Mouse (Mus musculus) forebrain, postnatal 0 days (tissue): ENCODE data around the gene Atcay. TPM values are rescaled to one million over a fixed set of nuclear protein-coding genes. Genes with fewer than 3 reads are reported as not detected.
"Not testable (repeated sequence)": the region's sequence is repeated elsewhere in the genome, so short reads cannot be mapped to it uniquely, and the experiment has no call there.

ENCODE experiments used
- ATAC-seq: fragments of 200-750 bp; cut with Nextera tagmentation; 2 replicates; pipeline ENCODE4 v1.8.0; 2017; ENCODE audit warnings: mild to moderate bottlenecking, moderate library complexity
- DNase-seq: peaks from one replicate; pipeline ENCODE4 v3.0.0-alpha.2; 2015
- H3K27ac ChIP-seq: fragments of 300-500 bp; sonication (generic); 2 replicates; pipeline ENCODE4 v1.5.1; 2014; ENCODE audit warnings: low read depth, mild to moderate bottlenecking, antibody characterized with exemption, low read length, moderate library complexity, mixed read lengths
- H3K27me3 ChIP-seq: fragments of 300-500 bp; sonication (generic); 2 replicates; pipeline ENCODE4 v1.6.1; 2014; ENCODE audit warnings: mild to moderate bottlenecking, low read length, mixed read lengths; ENCODE audit not compliant: insufficient read depth
- H3K36me3 ChIP-seq: fragments of 300-500 bp; sonication (generic); 2 replicates; pipeline ENCODE4 v1.6.1; 2014; ENCODE audit warnings: mild to moderate bottlenecking, moderate library complexity; ENCODE audit not compliant: insufficient read depth
- H3K4me1 ChIP-seq: fragments of 300-500 bp; sonication (generic); 2 replicates; pipeline ENCODE4 v1.6.1; 2014; ENCODE audit warnings: antibody characterized with exemption; ENCODE audit not compliant: insufficient read depth
- H3K4me2 ChIP-seq: fragments of 300-500 bp; sonication (generic); 2 replicates; pipeline ENCODE4 v1.6.1; 2014; ENCODE audit warnings: low read depth, mild to moderate bottlenecking, moderate library complexity
- H3K4me3 ChIP-seq: fragments of 300-500 bp; sonication (generic); 2 replicates; pipeline ENCODE4 v1.5.1; 2014; ENCODE audit warnings: low read depth, low read length, mixed read lengths
- H3K9ac ChIP-seq: fragments of 300-500 bp; sonication (generic); 2 replicates; pipeline ENCODE4 v1.6.1; 2014; ENCODE audit warnings: mild to moderate bottlenecking
- H3K9me3 ChIP-seq: fragments of 300-500 bp; sonication (generic); 2 replicates; pipeline ENCODE4 v1.6.1; 2016; ENCODE audit warnings: low read length
- CTCF ChIP-seq: sonication (generic); IDR thresholded peaks from 2 replicates; pipeline ENCODE4 v1.5.1; 2016; ENCODE audit warnings: antibody characterized with exemption, control low read depth, low read depth
- WGBS: fragments of 180-500 bp; shearing (Covaris S2); extraction: QIAGEN DNeasy Blood & Tissue Kit; methylation state at CpG from one replicate; pipeline ENCODE4 v1.1.7; 2014; 5-methylcytosine and 5-hydroxymethylcytosine counted together
- polyA plus RNA-seq: library from polyadenylated mRNA; unstranded; fragments of >200 nt; fragmentation: Nextera tagmentation; extraction: Ambion mirVana; gene quantifications from 2 replicates; pipeline ENCODE4 v1.2.1, GENCODE M21; 2015
- total RNA-seq: library from RNA; depleted of rRNA; stranded (reverse); fragments of >200 nt; gene quantifications from 2 replicates; pipeline ENCODE4 v1.2.3, GENCODE M21; 2014

The Atcay gene
- total and polyA plus RNA-seq, 2 experiments from 2014 or later, result 79.2 to 170 TPM

DNA sequence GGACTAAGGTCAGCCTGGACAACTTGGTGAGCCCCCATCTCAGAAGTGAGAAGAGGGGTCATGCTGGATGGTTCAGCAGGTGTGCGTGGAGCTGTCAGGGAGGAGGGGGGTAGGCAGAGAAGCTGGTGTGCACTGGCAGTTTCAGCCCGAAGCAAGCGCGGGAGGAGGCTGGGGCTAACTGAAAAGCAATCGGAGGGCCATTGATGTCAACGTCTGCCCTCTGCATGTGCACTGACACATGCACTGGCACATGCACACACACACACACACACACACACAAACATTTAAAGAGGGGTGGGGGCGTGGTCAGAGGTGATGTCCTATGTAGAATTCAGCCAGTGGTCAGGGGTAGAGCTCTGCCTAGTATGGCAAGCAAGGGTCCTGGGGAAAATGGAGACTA is 803 bp upstream of the Atcay start:
- H3K27ac ChIP-seq, result peak overlapping the region; percentile 98
- H3K9me3 ChIP-seq, result no peaks in the 10 kb centered on the region
- H3K4me2 ChIP-seq, result peak overlapping the region; percentile 72
- no peak for ATAC-seq
- peak overlapping the region; percentile 78 for H3K4me3 ChIP-seq
- no peaks in the 10 kb centered on the region for H3K36me3 ChIP-seq
- H3K4me1 ChIP-seq, result peaks cover 17% of the 10 kb centered on the region
- no peak for DNase-seq
- peak overlapping the region; percentile 99; the same call in 1 of the 2 replicates for H3K9ac ChIP-seq
- 46% methylated on average over 7 of the region's 7 CpGs for WGBS
- H3K27me3 ChIP-seq, result no peaks in the 10 kb centered on the region
- no peak for TF ChIP-seq CTCF

DNA sequence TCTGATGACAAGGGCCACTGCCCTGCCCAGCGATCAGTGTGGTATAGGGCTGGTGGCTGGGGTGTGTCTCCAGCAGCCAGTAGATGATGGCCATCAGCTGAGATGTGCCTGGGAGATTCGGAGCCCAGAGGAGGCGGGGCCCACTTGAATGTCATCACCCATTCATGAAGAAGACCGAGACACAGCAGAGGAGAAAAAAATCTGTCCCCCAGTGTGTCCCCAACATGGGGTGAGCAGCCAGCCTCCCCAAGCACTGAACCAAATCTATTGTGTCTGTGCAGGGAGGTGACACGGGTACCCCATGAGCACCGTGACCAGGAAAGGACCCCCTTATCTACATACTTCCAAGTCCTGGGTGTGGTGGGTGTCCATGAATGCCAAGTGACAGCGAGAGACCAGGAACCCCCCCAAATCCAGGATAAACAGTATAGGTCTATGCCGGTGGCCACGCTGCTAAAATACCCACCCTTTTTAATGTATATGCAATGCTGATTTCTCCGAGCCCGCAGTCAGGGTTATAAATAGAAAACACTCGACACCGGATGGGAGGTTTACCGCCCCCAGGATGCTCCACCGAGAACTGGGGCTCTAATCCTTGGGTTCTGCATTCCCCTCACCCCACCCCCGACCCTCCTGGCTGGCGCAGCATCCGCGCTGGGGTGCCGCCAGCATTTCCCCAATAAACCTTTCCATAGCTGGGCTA is 747 bp downstream of the Atcay start:
- TF ChIP-seq CTCF, result no peak
- 0 out of 2 replicates have a peak, but pooled peaks cover 4% of the 10 kb centered on the region for H3K36me3 ChIP-seq
- H3K27ac ChIP-seq, result peak overlapping the region; percentile 98
- peak; percentile 49 for ATAC-seq
- DNase-seq, result peak; percentile 69
- no peaks in the 10 kb centered on the region for H3K27me3 ChIP-seq
- 7% methylated on average over 20 of the region's 20 CpGs for WGBS
- peak overlapping the region; percentile 72 for H3K4me2 ChIP-seq
- peak overlapping the region; percentile 78 for H3K4me3 ChIP-seq
- H3K9me3 ChIP-seq, result no peaks in the 10 kb centered on the region
- peaks cover 17% of the 10 kb centered on the region for H3K4me1 ChIP-seq
- peak overlapping the region; percentile 99 for H3K9ac ChIP-seq

DNA sequence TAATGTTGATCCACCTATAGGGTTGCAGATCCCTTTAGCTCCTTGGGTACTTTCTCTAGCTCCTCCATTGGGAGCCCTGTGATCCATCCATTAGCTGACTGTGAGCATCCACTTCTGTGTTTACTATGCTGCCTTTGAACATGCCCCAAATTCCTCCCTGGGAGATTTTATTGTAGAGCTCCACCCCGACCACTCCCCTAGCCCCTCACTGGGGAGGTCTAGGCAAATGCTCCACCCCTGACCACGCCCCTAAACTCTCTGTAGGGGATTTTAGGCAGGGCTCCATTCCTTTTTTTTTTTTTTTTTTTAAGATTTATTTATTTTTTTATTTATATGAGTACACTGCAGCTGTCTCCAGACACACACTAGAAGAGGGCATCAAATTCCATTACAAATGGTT is 6.9 kb downstream of the Atcay start:
- H3K27ac ChIP-seq, H3K4me3 ChIP-seq, ATAC-seq, H3K4me1 ChIP-seq, H3K9me3 ChIP-seq, H3K9ac ChIP-seq, H3K27me3 ChIP-seq, H3K4me2 ChIP-seq, DNase-seq: not testable (repeated sequence)
- H3K36me3 ChIP-seq, result peaks cover 54% of the 10 kb centered on the region
- WGBS, result 63% methylated on average over 2 of the region's 2 CpGs

DNA sequence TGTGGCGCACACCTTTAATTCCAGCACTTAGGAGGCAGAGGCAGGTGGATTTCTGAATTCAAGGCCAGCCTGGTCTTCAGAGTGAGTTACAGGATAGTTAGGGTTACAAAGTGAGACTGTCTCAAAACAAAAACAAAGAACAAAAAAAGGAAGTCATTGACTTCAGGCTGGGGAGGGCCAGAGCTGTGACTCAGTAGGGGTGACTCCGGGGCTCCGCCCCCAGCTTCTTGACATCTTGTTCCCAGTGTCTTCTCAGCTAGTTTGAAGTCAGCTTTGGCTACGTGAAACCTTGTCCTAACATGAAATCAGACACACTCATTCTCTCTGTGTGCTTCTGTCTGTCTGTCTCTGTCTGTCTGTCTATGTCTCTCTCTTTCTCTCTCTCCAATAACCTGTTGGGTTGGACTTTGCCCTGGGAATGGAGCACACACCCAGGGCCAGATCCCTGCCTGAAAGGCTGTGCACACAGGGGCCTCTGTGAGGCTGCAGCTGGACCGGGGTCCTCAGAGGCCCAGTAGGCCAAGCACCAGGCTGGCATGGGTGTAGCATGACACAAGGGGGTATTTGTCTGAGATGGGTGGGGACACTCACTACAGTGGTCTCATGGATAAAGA is 9.1 kb downstream of the Atcay start:
- H3K9ac ChIP-seq, result no peak overlapping the region
- no peaks in the 10 kb centered on the region for H3K9me3 ChIP-seq
- DNase-seq (no peak), ATAC-seq (no peak)
- no peak overlapping the region for H3K27ac ChIP-seq
- H3K27me3 ChIP-seq, result no peaks in the 10 kb centered on the region
- peaks cover 62% of the 10 kb centered on the region for H3K36me3 ChIP-seq
- no peak for TF ChIP-seq CTCF
- no peak overlapping the region for H3K4me2 ChIP-seq
- no peak overlapping the region for H3K4me3 ChIP-seq
- no peaks in the 10 kb centered on the region for H3K4me1 ChIP-seq
- WGBS, result 89% methylated on average over 5 of the region's 5 CpGs

DNA sequence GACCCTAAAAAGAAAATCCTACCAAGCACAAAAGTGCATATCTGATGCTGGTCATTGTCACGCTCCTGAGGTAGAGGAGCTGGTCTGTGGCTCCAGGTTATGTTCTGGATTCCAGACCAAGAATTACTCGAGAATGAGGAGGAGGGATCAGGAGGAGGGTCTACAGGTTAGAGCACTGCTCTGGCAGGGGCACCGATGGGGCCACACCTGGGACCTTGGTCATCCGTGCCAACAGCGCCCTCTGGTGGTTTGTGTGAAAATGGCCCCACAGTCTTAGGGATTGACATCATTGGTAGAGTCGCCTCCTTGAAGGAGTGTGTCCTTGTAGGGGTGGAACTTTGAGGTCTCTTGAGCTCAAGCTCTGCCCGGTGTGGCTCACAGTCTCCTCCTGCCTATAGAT is 12.7 kb downstream of the Atcay start:
- 42% methylated on average over 7 of the region's 7 CpGs for WGBS
- H3K36me3 ChIP-seq, result peaks cover 76% of the 10 kb centered on the region
- DNase-seq (peak; percentile 58), ATAC-seq (peak; percentile 65)
- no peaks in the 10 kb centered on the region for H3K9me3 ChIP-seq
- no peak overlapping the region for H3K4me3 ChIP-seq
- H3K4me2 ChIP-seq, result no peak overlapping the region
- H3K9ac ChIP-seq, result no peak overlapping the region
- peak; percentile 80 for TF ChIP-seq CTCF
- no peaks in the 10 kb centered on the region for H3K27me3 ChIP-seq
- H3K4me1 ChIP-seq, result no peaks in the 10 kb centered on the region
- H3K27ac ChIP-seq, result no peak overlapping the region

DNA sequence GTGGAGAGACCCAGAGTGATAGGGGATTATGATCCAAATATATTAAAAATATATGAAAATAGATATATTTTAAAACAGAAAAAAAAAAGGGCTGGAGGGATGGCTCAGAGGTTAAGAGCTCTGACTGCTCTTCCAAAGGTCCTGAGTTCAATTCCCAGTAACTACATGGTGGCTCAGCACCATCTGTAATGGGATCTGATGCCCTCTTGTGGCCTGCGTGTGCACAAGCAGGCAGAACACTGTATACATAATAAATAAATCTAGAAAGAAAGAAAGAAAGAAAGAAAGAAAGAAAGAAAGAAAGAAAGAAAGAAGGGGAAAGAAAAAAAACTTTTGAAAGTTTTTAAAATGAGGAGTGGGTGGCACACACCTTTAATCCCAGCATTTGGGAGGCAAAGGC is 13.4 kb downstream of the Atcay start:
- not testable (repeated sequence) for H3K27ac ChIP-seq, H3K4me2 ChIP-seq, DNase-seq, H3K9me3 ChIP-seq, H3K9ac ChIP-seq, H3K4me1 ChIP-seq, H3K27me3 ChIP-seq, H3K4me3 ChIP-seq
- peaks cover 80% of the 10 kb centered on the region for H3K36me3 ChIP-seq
- peak; percentile 59 for TF ChIP-seq CTCF
- WGBS, result 17% methylated on average over 1 of the region's 1 CpGs
- peak; percentile 48; the same call in 1 of the 2 replicates for ATAC-seq

DNA sequence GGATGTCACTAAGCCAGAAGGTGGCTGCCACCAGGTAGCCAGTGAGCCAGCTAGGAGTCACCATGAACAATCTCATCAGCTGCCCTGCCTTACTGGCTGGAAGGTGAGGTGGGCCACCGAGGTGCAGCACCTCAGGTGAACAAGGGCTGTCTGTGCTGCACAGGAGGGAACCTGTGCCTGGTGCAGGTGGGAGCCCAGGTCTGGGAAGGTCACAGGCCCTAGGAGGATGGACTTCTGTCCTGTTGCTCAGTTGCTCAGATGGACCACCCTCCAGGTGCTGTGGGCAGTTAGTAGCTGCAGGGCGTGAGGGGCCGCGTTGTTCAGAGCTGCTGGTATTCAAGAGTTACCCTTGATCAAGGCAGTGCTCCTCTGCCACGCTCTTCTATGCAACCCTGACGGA is 13.8 kb downstream of the Atcay start:
- DNase-seq (no peak), ATAC-seq (no peak)
- H3K4me2 ChIP-seq, result no peak overlapping the region
- no peak overlapping the region for H3K4me3 ChIP-seq
- H3K27me3 ChIP-seq, result no peaks in the 10 kb centered on the region
- H3K9me3 ChIP-seq, result no peaks in the 10 kb centered on the region
- H3K36me3 ChIP-seq, result peaks cover 80% of the 10 kb centered on the region
- H3K27ac ChIP-seq, result no peak overlapping the region
- no peak for TF ChIP-seq CTCF
- 90% methylated on average over 6 of the region's 6 CpGs for WGBS
- no peak overlapping the region for H3K9ac ChIP-seq
- no peaks in the 10 kb centered on the region for H3K4me1 ChIP-seq
